Mouse (Mus musculus) CH12.LX (cell line): Measurements from ENCODE around the gene Tmod3. TPM values are rescaled to one million over a fixed set of nuclear protein-coding genes. Genes with fewer than 3 reads are reported as not detected.

Source experiments
- DNase-seq: peaks from one replicate; pipeline ENCODE4 v3.0.0-alpha.2; 2013; ENCODE audit errors: extremely low read depth
- H3K27ac ChIP-seq: 2 replicates; pipeline ENCODE4 v1.5.1; 2012; ENCODE audit warnings: low read depth, mild to moderate bottlenecking, control low read depth, moderate library complexity; ENCODE audit not compliant: insufficient read depth
- H3K27me3 ChIP-seq: replicated peaks from 2 replicates; pipeline ENCODE3; 2012; ENCODE audit warnings: inconsistent platforms
- H3K36me3 ChIP-seq, 2 experiments: replicated peaks in 1 of 2; 2 replicates each; pipeline versions ENCODE3 to v1.6.1; 2012; ENCODE audit warnings: inconsistent platforms in 1 of 2, low read length in 1 of 2, mild to moderate bottlenecking in 1 of 2, mixed read lengths in 1 of 2, moderate library complexity in 1 of 2; ENCODE audit not compliant: control insufficient read depth in 1 of 2, insufficient read depth in 1 of 2
- H3K4me1 ChIP-seq, 2 experiments: 2 replicates each; pipeline ENCODE4 v1.6.1; 2012; ENCODE audit warnings: inconsistent platforms in 1 of 2, moderate library complexity in 1 of 2; ENCODE audit not compliant: insufficient read depth in 2 of 2, control insufficient read depth in 1 of 2
- H3K4me2 ChIP-seq: 2 replicates; pipeline ENCODE4 v1.6.1; 2012; ENCODE audit warnings: low read depth, mild to moderate bottlenecking, control low read depth; ENCODE audit not compliant: poor library complexity, insufficient read depth, severe bottlenecking
- H3K4me3 ChIP-seq, 3 experiments: fragments of 150-350 bp in 1 of 3; sonication (generic) in 1 of 3; replicated peaks in 1 of 3; 2 replicates each; pipeline versions ENCODE3 to v1.5.1; 2011 to 2012; ENCODE audit warnings: low read depth in 2 of 3, low read length in 2 of 3, mild to moderate bottlenecking in 2 of 3, moderate library complexity in 2 of 3, control low read depth in 1 of 3, improper control_type of control experiment in 1 of 3, inconsistent platforms in 1 of 3, mixed read lengths in 1 of 3; ENCODE audit not compliant: poor library complexity in 1 of 3
- H3K79me2 ChIP-seq: replicated peaks from 2 replicates; pipeline ENCODE4 v1.6.1; 2012; ENCODE audit warnings: mild to moderate bottlenecking, moderate library complexity; ENCODE audit not compliant: control insufficient read depth, poor library complexity, insufficient read depth, severe bottlenecking; ENCODE audit errors: extremely low read depth
- H3K9ac ChIP-seq: 2 replicates; pipeline ENCODE4 v1.6.1; 2012; ENCODE audit warnings: low read depth, mild to moderate bottlenecking, control low read depth, moderate library complexity; ENCODE audit not compliant: insufficient read depth
- H3K9me3 ChIP-seq: replicated peaks from 2 replicates; pipeline ENCODE3; 2012; ENCODE audit warnings: low read length, inconsistent platforms, mixed read lengths
- CTCF ChIP-seq, 2 experiments: IDR thresholded peaks in 1 of 2; conservative IDR thresholded peaks in 1 of 2; 2 replicates each; pipeline ENCODE4 v1.5.1; 2011 to 2012; ENCODE audit warnings: low read depth in 2 of 2, low read length in 2 of 2, improper control_type of control experiment in 1 of 2, inconsistent platforms in 1 of 2, mild to moderate bottlenecking in 1 of 2, moderate library complexity in 1 of 2
- E2F4 ChIP-seq: IDR thresholded peaks from 2 replicates; pipeline ENCODE4 v1.6.1; 2011; ENCODE audit warnings: low read depth, low read length, improper control_type of control experiment; ENCODE audit not compliant: insufficient replicate concordance
- JUND ChIP-seq: conservative IDR thresholded peaks from 2 replicates; pipeline ENCODE4 v1.6.1; 2011; ENCODE audit warnings: low read depth, low read length, improper control_type of control experiment
- MAX ChIP-seq: IDR thresholded peaks from 2 replicates; pipeline ENCODE4 v1.6.1; 2011; ENCODE audit warnings: low read length, improper control_type of control experiment
- MEF2A ChIP-seq: IDR thresholded peaks from 2 replicates; pipeline ENCODE4 v1.6.1; 2014; ENCODE audit warnings: low read depth, mild to moderate bottlenecking, inconsistent platforms, low read length, improper control_type of control experiment, borderline replicate concordance
- MYC ChIP-seq: IDR thresholded peaks from 2 replicates; pipeline ENCODE4 v1.6.1; 2011; ENCODE audit warnings: low read depth, mild to moderate bottlenecking, improper control_type of control experiment, low read length
- PAX5 ChIP-seq: IDR thresholded peaks from 2 replicates; pipeline ENCODE4 v1.6.1; 2012; ENCODE audit warnings: low read length, inconsistent platforms, mixed read lengths
- RAD21 ChIP-seq: IDR thresholded peaks from 2 replicates; pipeline ENCODE4 v1.6.1; 2011; ENCODE audit warnings: low read depth, mild to moderate bottlenecking, low read length, improper control_type of control experiment, moderate library complexity
- SMC3 ChIP-seq: IDR thresholded peaks from 2 replicates; pipeline ENCODE4 v1.6.1; 2011; ENCODE audit warnings: low read depth, low read length, improper control_type of control experiment
- TBP ChIP-seq: conservative IDR thresholded peaks from 2 replicates; pipeline ENCODE4 v1.6.1; 2011; ENCODE audit warnings: low read depth, low read length, improper control_type of control experiment
- TCF12 ChIP-seq: IDR thresholded peaks from 2 replicates; pipeline ENCODE4 v1.6.1; 2014; ENCODE audit warnings: low read depth, mild to moderate bottlenecking, inconsistent platforms, low read length, improper control_type of control experiment
- UBTF ChIP-seq: IDR thresholded peaks from 2 replicates; pipeline ENCODE4 v1.6.1; 2012; ENCODE audit warnings: low read depth, mild to moderate bottlenecking, inconsistent platforms, low read length, improper control_type of control experiment, moderate library complexity
- ZC3H11A ChIP-seq: IDR thresholded peaks from 2 replicates; pipeline ENCODE4 v1.6.1; 2012; ENCODE audit warnings: low read depth, mild to moderate bottlenecking, inconsistent platforms, low read length, improper control_type of control experiment
- ZNF384 ChIP-seq: IDR thresholded peaks from 2 replicates; pipeline ENCODE4 v1.6.1; 2012; ENCODE audit warnings: low read depth, low read length, improper control_type of control experiment, inconsistent platforms
- dilution Hi-C: fragments of 300-500 bp; cut with MboI; formaldehyde crosslinking; loops from 2 replicates; pipeline ENCODE4 v1.14.3; 2020; ENCODE audit warnings: low sequenced_read_pairs; ENCODE audit not compliant: extremely low pct_unique_long_range_greater_than_20kb, extremely low pct_ligation_motif_present
- in situ Hi-C: fragments of 300-500 bp; cut with MboI; formaldehyde crosslinking; loops from 3 replicates; pipeline ENCODE4 v1.14.3; 2019; ENCODE audit warnings: low sequenced_read_pairs, low pct_ligation_motif_present, low pct_unique_long_range_greater_than_20kb, mixed read lengths
- polyA plus RNA-seq: library from polyadenylated mRNA; unstranded; fragments of >175 nt; gene quantifications from 2 replicates; pipeline ENCODE4 v1.2.1, GENCODE M21; 2012; ENCODE audit warnings: low read depth; ENCODE audit not compliant: insufficient read length
- total RNA-seq, 2 experiments: library from RNA; depleted of rRNA; stranded (reverse); fragments of 300-350 nt in 1 of 2; fragments of >200 nt in 1 of 2; gene quantifications; 2 replicates each; pipeline ENCODE4 v1.2.3; 2012 to 2014

Tmod3 gene
- total and polyA plus RNA-seq, 3 experiments = 40.5 to 71.0 (median 52.0) TPM

- Histone ChIP-seq H3K27me3 (no peaks in the 10 kb centered on the region), H3K9ac (no peak overlapping the region), H3K4me3 (no peak overlapping the region), H3K4me2 (no peak overlapping the region), H3K9me3 (peaks cover 3% of the 10 kb centered on the region), H3K36me3 (no peaks in the 10 kb centered on the region), H3K79me2 (no peaks in the 10 kb centered on the region), H3K4me1 (no peaks in the 10 kb centered on the region), H3K27ac (no peak overlapping the region)
- no peak for TF ChIP-seq TCF12
- dilution Hi-C loops (no loop called here), in situ Hi-C loops (loop anchor here (10.0 kb wide), 1 partner anchor 75 kb away; no protein-coding TSS in a partner anchor)
- no peak for DNase-seq
Observed at GRCm38 (mm10) chr9:75589850-75590790, 30.7 kb upstream of the Tmod3 start.

- Histone ChIP-seq H3K27ac (no peak overlapping the region), H3K27me3 (no peaks in the 10 kb centered on the region), H3K9ac (no peak overlapping the region), H3K36me3 (no peaks in the 10 kb centered on the region), H3K4me3 (no peak overlapping the region), H3K4me2 (no peak overlapping the region), H3K4me1 (no peaks in the 10 kb centered on the region), H3K79me2 (no peaks in the 10 kb centered on the region), H3K9me3 (no peaks in the 10 kb centered on the region)
- dilution Hi-C loops (no loop called here), in situ Hi-C loops (loop anchor here (10.0 kb wide), 1 partner anchor 67 kb away; no protein-coding TSS in a partner anchor)
- TF ChIP-seq MEF2A (no peak), SMC3 (peak; percentile 92), MAX (peak; percentile 56; the same call in 1 of the 2 replicates), E2F4 (0 out of 2 replicates have a peak, but pooled peaks have one; percentile 37), JUND (peak; percentile 59), MYC (peak; percentile 89), TBP (no peak), ZNF384 (peak; percentile 97), UBTF (no peak), ZC3H11A (peak; percentile 62), RAD21 (peak; percentile 95), TCF12 (0 out of 2 replicates have a peak, but pooled peaks have one; percentile 9), PAX5 (no peak), CTCF (conservative IDR thresholded peaks at IDR 0.05 in 1 of 2, IDR thresholded peaks at IDR 0.05 in 1 of 2; ENCODE audit: low read depth in 2 of 2, low read length in 2 of 2) (peak; percentile 80 to 96)
- peak; percentile 57 for DNase-seq
Observed at GRCm38 (mm10) chr9:75581694-75582350, 22.4 kb upstream of the Tmod3 start.
